Mouse (Mus musculus) mouse trophoblast stem cell (cell line): ENCODE measurements at regions not wholly inside any gene's neighbourhood (a gene's known extent, or its start where the extent isn't known, plus 50 kb on each side); places are given as distances from the start of the nearest gene placed in this dataset.

Experiments used
- in situ Hi-C, 2 experiments: fragments of 300-500 bp; cut with MseI, MboI; formaldehyde crosslinking; loops; 2 replicates in 1 of 2; 3 replicates in 1 of 2; pipeline ENCODE4 v1.15.1; 2025

DNA sequence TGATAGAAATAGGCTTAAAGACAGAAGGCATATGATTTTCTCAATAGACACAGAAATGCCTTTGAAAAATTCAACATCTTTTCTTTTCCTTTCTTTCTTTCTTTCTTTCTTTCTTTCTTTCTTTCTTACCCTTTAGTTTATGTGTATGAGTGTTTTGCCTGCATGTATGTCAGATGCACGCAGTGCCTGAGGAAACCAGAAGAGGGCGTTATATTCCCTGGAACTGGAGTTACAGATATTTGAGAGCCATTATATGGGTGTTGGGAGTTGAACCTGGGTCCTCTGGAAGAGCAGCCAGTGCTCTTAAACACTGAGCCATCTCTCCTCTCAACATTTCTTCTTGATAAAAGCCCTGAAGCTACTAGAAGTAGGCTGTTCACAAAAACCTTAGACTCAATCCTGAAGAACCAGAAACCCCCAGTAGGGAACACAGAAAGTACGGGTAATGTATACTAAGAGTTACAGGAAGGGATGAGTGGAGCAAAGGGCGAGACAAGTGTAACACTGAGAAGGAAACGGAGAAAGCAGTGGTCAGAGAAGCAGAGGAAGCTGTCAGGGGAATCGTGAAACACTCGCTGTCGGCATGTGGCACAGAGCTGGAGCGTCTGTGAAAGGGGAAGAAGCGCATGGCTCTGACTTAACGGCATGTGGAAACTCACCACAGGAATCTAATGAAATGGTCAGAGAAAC lies 2253.4 kb downstream of the 4930444P10Rik start:
- in situ Hi-C loops, result no loop called here

DNA sequence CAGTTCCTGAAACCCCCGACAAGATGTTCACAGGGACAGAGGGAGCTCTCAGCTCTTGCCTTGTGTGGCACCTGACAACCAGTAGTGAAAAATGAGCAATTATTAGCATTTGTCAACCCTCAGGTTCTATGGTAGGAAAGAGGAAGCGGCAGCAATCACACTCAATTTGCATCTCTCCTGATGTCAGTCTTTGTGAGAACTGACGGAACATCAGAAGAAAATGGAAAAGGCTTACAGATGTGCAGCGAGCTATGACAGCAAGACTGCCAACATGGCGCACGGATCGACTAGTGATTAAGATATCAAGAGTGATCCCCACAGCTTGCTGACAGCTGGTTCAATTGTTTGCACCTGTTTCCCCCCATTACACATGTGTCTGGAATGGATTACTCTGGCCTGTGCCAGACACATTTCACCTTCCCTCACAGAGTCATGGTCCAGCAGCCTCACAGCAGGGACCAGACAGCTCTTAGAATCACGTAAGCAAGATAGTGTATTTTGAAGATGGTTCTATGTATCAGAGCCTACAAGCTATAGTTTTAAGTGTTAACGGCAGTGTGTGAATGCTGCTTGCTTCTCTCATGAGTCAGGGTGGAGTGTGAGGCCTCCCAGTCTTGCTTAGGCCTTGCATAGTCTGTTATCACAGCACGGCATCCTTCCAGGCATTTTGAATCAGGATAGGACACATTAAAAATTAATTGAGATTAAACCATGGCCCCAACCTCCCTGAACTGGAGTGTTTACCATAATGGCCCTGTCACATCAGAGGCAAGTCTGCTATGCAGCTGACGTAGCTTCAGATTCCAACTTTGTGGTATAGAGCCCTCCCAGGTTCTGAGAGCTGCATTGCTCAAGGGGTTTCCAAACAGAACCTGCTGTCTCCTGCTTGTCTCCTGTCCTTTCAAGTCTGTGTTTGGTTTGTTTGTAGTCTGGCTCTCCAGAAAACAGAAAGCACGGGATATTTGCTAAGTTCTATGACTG lies 2258.0 kb downstream of the 4930444P10Rik start:
- in situ Hi-C loops, result no loop called here

- in situ Hi-C loops, result no loop called here
Observed at GRCm38 (mm10) chr1:13807786-13808185, 2285.3 kb downstream of the 4930444P10Rik start.

DNA sequence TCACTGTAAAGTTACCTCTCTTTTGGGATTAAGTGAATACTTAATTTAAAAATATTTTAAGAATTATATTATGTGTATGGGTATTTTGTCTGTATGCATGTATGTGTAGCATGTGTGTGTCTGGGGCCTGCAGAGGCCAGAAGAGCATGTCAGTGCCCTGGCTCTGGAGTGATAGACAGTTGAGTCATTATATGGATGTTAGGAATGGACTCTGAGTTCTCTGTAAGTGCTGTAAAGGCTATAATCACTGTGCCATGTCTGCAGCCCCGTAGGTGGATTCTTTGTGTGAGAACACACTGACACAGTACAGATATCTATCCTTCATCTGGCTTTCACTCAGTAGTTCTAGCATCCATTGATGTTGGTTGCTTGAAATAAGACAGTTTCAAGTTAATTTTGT lies 2292.7 kb downstream of the 4930444P10Rik start:
- in situ Hi-C loops, result no loop called here

- in situ Hi-C loops, result loop anchor here in 1 of 2 experiments (25.0 kb wide), 1 partner anchor 763 kb away; no protein-coding TSS in a partner anchor
Observed at GRCm38 (mm10) chr1:13798848-13799247, 2294.3 kb downstream of the 4930444P10Rik start.

GRCm38 (mm10) chr1:13795196-13795595 lies 2297.9 kb downstream of the 4930444P10Rik start:
- in situ Hi-C loops, result loop anchor here in 1 of 2 experiments (25.0 kb wide), 1 partner anchor 767 kb away; no protein-coding TSS in a partner anchor

- in situ Hi-C loops, result loop anchor here (10.0 to 25.0 kb wide), 2 partner anchors 773 to 945 kb away; no protein-coding TSS in a partner anchor
Observed at GRCm38 (mm10) chr1:13789318-13790085, 2303.6 kb downstream of the 4930444P10Rik start.

- in situ Hi-C loops, result loop anchor here (10.0 to 25.0 kb wide), 2 partner anchors 775 to 948 kb away; no protein-coding TSS in a partner anchor
Observed at GRCm38 (mm10) chr1:13787016-13787415, 2306.1 kb downstream of the 4930444P10Rik start.

- in situ Hi-C loops, result loop anchor here (10.0 to 25.0 kb wide), 2 partner anchors 778 to 950 kb away; no protein-coding TSS in a partner anchor
Observed at GRCm38 (mm10) chr1:13784396-13784795, 2308.7 kb downstream of the 4930444P10Rik start.

GRCm38 (mm10) chr1:13782633-13783032 lies 2310.5 kb downstream of the 4930444P10Rik start:
- in situ Hi-C loops, result loop anchor here (10.0 to 25.0 kb wide), 2 partner anchors 780 to 952 kb away; no protein-coding TSS in a partner anchor

- in situ Hi-C loops, result no loop called here
Observed at GRCm38 (mm10) chr1:13772106-13772505, 2321.0 kb downstream of the 4930444P10Rik start.

- in situ Hi-C loops, result no loop called here
Observed at GRCm38 (mm10) chr1:13771014-13771463, 2322.1 kb downstream of the 4930444P10Rik start.

GRCm38 (mm10) chr1:13752479-13752878 lies 2338.6 kb downstream of the A830018L16Rik start:
- in situ Hi-C loops, result no loop called here

DNA sequence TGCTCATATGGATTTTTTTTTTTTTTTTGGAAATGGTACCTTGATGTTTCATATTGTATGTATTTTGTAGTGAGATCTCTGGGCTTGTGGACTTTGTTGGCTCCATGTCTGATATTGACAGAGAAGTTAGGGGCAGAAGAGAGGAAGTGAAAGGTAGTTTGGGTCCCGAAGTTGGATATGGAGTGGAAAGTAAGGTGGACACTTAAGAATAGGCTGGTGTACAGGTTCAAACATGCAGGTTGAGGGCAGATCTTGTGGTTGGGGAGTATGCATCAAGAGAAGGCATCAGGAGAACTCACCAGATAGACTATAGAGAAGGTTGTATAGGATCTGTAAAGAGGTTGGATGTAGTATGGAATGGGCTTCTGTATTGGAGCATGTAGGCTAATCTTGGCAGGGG lies 2337.5 kb downstream of the A830018L16Rik start:
- in situ Hi-C loops, result no loop called here
